8 mouse cellular contexts compared by ENCODE assay signal in the genomic region with DNA sequence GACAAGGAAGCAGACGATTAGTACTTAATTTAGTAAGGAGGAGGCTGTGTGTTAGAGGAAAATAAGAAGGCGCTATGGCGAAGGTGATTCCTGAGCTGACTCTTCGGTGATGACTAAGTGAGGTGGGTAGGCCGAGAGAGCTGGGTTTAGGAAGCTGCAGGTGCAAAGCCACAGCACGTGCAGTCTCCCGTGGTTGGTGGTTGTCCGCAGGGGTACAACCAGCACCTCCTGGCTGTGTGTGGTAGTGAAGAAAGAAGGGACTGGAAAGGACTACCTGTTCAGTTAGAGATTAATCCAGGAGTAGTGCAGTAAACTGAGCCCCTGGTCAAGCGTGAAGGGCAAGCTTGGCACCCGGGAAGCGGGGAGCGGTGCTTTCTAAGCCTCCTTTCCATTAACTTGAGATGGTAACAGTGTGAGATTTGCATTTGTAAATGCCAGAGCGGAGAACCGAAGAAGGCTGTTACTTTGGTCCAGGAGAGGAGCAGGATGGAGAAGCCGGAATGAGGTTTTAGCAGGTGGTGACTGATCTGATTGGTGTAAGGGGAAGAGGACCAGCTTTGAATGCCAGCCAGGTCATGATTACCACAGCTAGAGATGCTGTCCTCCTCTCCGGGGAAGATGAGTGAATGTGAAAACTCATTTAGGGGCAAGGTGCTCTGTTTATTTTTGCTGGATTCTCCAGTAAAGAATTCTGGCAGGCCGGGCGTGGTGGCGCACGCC. TPM values are rescaled to one million over a fixed set of nuclear protein-coding genes. Genes with fewer than 3 reads are reported as not detected.
DNase-seq lines count a peak whose midpoint lies in the region; ATAC-seq and TF ChIP-seq lines count a peak whose summit lies in the region.

No protein-coding gene starts in this region.

- peaks cover 15% of the 10 kb centered on the region for H3K27me3 ChIP-seq in embryonic facial prominence, embryonic 11.5 days (ENCODE audit: control insufficient read depth, insufficient read depth, low read length)
- no peaks in the 10 kb centered on the region for H3K27me3 ChIP-seq in intestine, embryonic 15.5 days (replicated peaks)
- H3K27me3 ChIP-seq in splenic B cell, adult 2 months (ENCODE audit: control insufficient read depth, insufficient read depth, low read length, poor library complexity, severe bottlenecking) = no peaks in the 10 kb centered on the region

- H3K9ac ChIP-seq in embryonic facial prominence, embryonic 11.5 days (replicated peaks; ENCODE audit: low read length) = peak overlapping the region; percentile 78
- peak overlapping the region; percentile 81 for H3K9ac ChIP-seq in intestine, embryonic 15.5 days

- intact Hi-C loops in left cerebral cortex, postnatal 25 days (cut with DNase I) = no loop called here

- H3K4me2 ChIP-seq in embryonic facial prominence, embryonic 11.5 days (ENCODE audit: low read depth, low read length) = peak overlapping the region; percentile 91
- H3K4me2 ChIP-seq in intestine, embryonic 15.5 days (replicated peaks) = peak overlapping the region; percentile 92

- peaks cover 9% of the 10 kb centered on the region for H3K4me1 ChIP-seq in embryonic facial prominence, embryonic 11.5 days (ENCODE audit: control insufficient read depth, insufficient read depth, low read length)
- H3K4me1 ChIP-seq in intestine, embryonic 15.5 days (replicated peaks) = peaks cover 50% of the 10 kb centered on the region
- H3K4me1 ChIP-seq in lung, adult 2 months (ENCODE audit: control insufficient read depth, insufficient read depth, low read length) = peaks cover 50% of the 10 kb centered on the region

- no peaks in the 10 kb centered on the region for H3K36me3 ChIP-seq in embryonic facial prominence, embryonic 11.5 days (replicated peaks; ENCODE audit: control insufficient read depth, insufficient read depth, low read depth, low read length)
- H3K36me3 ChIP-seq in intestine, embryonic 15.5 days = no peaks in the 10 kb centered on the region
- H3K36me3 ChIP-seq in splenic B cell, adult 2 months (ENCODE audit: control insufficient read depth, insufficient read depth, low read length, poor library complexity, severe bottlenecking) = peaks cover 4% of the 10 kb centered on the region

- 17% methylated on average over 20 of the region's 20 CpGs for WGBS in embryonic facial prominence, embryonic 11.5 days
- 28% methylated on average over 20 of the region's 20 CpGs for WGBS in intestine, embryonic 15.5 days
- 24% methylated on average over 20 of the region's 20 CpGs for WGBS in lung, adult 2 months

- TF ChIP-seq CTCF in lung, adult 2 months (IDR thresholded peaks at IDR 0.05; ENCODE audit: insufficient read depth, low read length) = no peak

- ATAC-seq in embryonic facial prominence, embryonic 11.5 days (replicated peaks; ENCODE audit: insufficient number of reproducible peaks, low FRiP score, low TSS enrichment, low read depth) = no peak
- ATAC-seq in intestine, embryonic 15.5 days = no peak

- TF ChIP-seq POLR2A in lung, adult 2 months (IDR thresholded peaks at IDR 0.05; ENCODE audit: borderline replicate concordance, extremely low read depth, low read depth, low read length) = no peak

- peak overlapping the region; percentile 67 for H3K4me3 ChIP-seq in embryonic facial prominence, embryonic 11.5 days (ENCODE audit: low read depth, low read length)
- peak overlapping the region; percentile 68 for H3K4me3 ChIP-seq in intestine, embryonic 15.5 days (replicated peaks)
- H3K4me3 ChIP-seq in lung, adult 2 months (replicated peaks; ENCODE audit: extremely low read depth, low read depth, low read length) = peak overlapping the region; percentile 92

- DNase-seq in right cerebral cortex, adult 2 months (ENCODE audit: low spot score in 2 of 2) = peak; percentile 62 to 71
- DNase-seq in right cerebral cortex, postnatal 14 days = no peak
- no peak for DNase-seq in embryonic facial prominence, embryonic 11.5 days (ENCODE audit: low spot score)
- DNase-seq in lung, adult 2 months = no peak
- DNase-seq in splenic B cell, adult 2 months (ENCODE audit: low read depth, low spot score) = peak; percentile 72
- no peak for DNase-seq in left cerebral cortex, postnatal 25 days (ENCODE audit: low spot score in 2 of 2)
- no peak for DNase-seq in layer of hippocampus, postnatal 36 days

- no peaks in the 10 kb centered on the region for H3K9me3 ChIP-seq in embryonic facial prominence, embryonic 11.5 days (replicated peaks; ENCODE audit: control insufficient read depth, low read length)
- H3K9me3 ChIP-seq in intestine, embryonic 15.5 days = no peaks in the 10 kb centered on the region

- no peak overlapping the region for H3K27ac ChIP-seq in embryonic facial prominence, embryonic 11.5 days (replicated peaks; ENCODE audit: low read depth, low read length)
- H3K27ac ChIP-seq in intestine, embryonic 15.5 days = peak overlapping the region; percentile 93

RNA-seq across cellular contexts. Expression of a gene that starts 2.1 kb away (rescaled TPM):
- 14.1 and 14.5 TPM in 2 replicates for polyA plus RNA-seq in embryonic facial prominence, embryonic 11.5 days (2014; fragmentation: Nextera tagmentation; extraction: Ambion mirVana)
- 48.6 and 50.0 TPM in 2 replicates for polyA plus RNA-seq in intestine, embryonic 15.5 days (2015; fragmentation: Nextera tagmentation; extraction: Ambion mirVana)
- 216 and 256 TPM in 2 replicates for polyA plus RNA-seq in lung, adult 2 months (2012; rRNA removed)
- 10 to 100 TPM; 17.4 to 19.0 TPM for total RNA-seq in left cerebral cortex, postnatal 25 days (2021)
- total RNA-seq in layer of hippocampus, postnatal 36 days (2021) = 10 to 100 TPM; 13.4 to 17.1 TPM

RNA-seq across cellular contexts. Expression of a gene that starts 21.6 kb away (rescaled TPM):
- polyA plus RNA-seq in embryonic facial prominence, embryonic 11.5 days (2014; fragmentation: Nextera tagmentation; extraction: Ambion mirVana) = 17.3 and 21.9 TPM in 2 replicates
- polyA plus RNA-seq in intestine, embryonic 15.5 days (2015; fragmentation: Nextera tagmentation; extraction: Ambion mirVana) = 17.6 and 19.4 TPM in 2 replicates
- 96.6 and 130 TPM in 2 replicates for polyA plus RNA-seq in lung, adult 2 months (2012; rRNA removed)
- 10 to 100 TPM; 38.5 to 41.3 TPM for total RNA-seq in left cerebral cortex, postnatal 25 days (2021)
- 10 to 100 TPM; 46.3 to 47.0 TPM for total RNA-seq in layer of hippocampus, postnatal 36 days (2021)

RNA-seq across cellular contexts. Expression of a gene that starts 26.7 kb away (rescaled TPM):
- 118 and 119 TPM in 2 replicates for polyA plus RNA-seq in embryonic facial prominence, embryonic 11.5 days (2014; fragmentation: Nextera tagmentation; extraction: Ambion mirVana)
- polyA plus RNA-seq in intestine, embryonic 15.5 days (2015; fragmentation: Nextera tagmentation; extraction: Ambion mirVana) = 105 and 109 TPM in 2 replicates
- polyA plus RNA-seq in lung, adult 2 months (2012; rRNA removed) = 49.5 and 140 TPM in 2 replicates
- total RNA-seq in left cerebral cortex, postnatal 25 days (2021) = 100 to 1,000 TPM; 125 to 137 TPM
- total RNA-seq in layer of hippocampus, postnatal 36 days (2021) = 100 to 1,000 TPM; 129 to 137 TPM

Comparison
In these comparisons a context has a peak if more than half of its experiments do, and no peak if none do; other contexts are left out.
1. DNase-seq: peak in right cerebral cortex, adult 2 months (2 of 2) and splenic B cell, adult 2 months (single experiment); none in right cerebral cortex, postnatal 14 days (single experiment), embryonic facial prominence, embryonic 11.5 days (single experiment), lung, adult 2 months (single experiment), left cerebral cortex, postnatal 25 days (0 of 2) and layer of hippocampus, postnatal 36 days (0 of 2).
2. Peak in every context shown above with its lines, with median percentiles within 50 percentile points of each other: H3K4me3 ChIP-seq.